Mouse (Mus musculus) kidney, adult 2 months (tissue): ENCODE results near the gene Gsg1.

Experiments
- CTCF ChIP-seq: fragments of 200-500 bp; conservative IDR thresholded peaks from 2 replicates; pipeline ENCODE4 v1.5.1; 2011; ENCODE audit warnings: low read depth, mild to moderate bottlenecking, control low read depth, low read length, moderate library complexity, mixed read lengths; ENCODE audit not compliant: insufficient read depth, insufficient read length
- POLR2A ChIP-seq: fragments of 200-500 bp; IDR thresholded peaks from one replicate; pipeline ENCODE4 v1.6.1; 2011; ENCODE audit warnings: low read depth, low read length, control low read depth

- TF ChIP-seq CTCF (no peak), POLR2A (no peak)
Measured at GRCm38 (mm10) chr6:135203737-135204136, 50.4 kb downstream of the Gsg1 start.
